Mouse (Mus musculus): ENCODE measurements around the gene Gfm2.

Gene Gfm2

DNA sequence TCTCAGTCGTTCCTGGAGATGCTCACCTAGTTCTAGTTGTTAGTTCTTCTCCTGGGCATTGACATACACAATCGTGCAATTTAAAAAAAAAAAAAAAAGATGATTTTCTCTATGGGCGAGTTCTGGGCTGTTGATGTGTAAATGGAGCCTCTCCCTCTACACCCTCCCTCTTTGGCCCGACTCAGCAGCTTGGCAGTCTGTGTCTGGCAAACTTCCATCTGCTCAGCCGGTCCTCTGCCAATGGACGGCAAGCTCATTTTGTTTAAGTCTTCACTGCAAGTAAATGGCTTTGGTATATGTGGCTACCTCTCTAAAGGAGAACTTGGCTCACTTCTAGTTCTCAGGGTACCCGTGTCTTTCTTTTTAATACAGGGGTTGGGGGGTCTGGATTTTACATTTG lies 55.7 kb downstream of the Gfm2 start:
- DNase-seq, result peak; percentile 75

DNA sequence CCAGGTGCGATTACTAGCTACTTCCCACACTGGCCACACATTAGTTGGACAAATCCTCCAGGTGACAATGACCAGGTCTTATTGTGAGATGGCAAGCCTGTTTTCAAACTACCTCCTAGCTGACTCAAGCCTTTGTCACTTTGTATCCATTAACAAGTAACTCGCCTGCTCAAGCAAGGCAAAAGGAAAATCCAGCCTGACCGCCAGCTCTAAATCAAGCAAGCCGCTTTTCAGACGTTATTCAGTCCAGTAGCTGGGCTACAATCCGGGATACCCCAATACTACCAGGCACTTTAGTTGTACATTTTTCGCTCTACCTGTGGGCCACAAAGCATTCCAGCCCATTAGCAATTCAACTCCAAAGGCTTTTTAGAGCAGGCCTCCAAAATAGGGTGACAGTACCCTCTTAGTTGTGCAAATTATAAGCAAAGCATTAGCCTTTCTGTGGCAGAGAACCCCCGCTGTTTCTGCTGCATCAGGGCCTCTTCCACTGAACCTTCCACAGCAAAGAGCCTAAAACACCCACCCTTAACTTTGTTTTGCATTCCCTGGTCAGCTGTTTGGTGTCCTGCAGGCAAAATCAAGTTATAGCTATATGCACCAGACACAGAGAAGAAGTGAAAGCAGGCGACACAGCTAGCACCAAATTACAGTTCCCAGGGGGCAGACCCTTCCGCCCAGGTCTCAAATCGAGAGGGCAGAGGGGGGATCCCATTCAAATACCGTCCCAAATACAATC lies 58.6 kb downstream of the Gfm2 start:
- no peak for DNase-seq

DNA sequence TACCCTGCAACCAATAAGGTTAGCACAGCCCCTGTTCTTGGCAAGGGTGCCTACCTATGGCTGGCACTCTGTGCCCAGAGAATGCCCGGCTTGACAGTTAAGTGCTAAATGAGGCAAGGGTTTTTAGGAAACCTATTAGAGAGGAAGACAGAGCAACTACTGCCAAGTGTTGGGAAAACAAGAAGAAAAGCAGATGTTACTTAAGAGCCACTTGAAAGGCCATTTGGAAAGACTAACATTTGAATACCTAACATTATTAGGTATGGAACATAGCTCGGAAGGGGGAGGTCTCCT lies 59.1 kb downstream of the Gfm2 start:
- no peak for DNase-seq

DNA sequence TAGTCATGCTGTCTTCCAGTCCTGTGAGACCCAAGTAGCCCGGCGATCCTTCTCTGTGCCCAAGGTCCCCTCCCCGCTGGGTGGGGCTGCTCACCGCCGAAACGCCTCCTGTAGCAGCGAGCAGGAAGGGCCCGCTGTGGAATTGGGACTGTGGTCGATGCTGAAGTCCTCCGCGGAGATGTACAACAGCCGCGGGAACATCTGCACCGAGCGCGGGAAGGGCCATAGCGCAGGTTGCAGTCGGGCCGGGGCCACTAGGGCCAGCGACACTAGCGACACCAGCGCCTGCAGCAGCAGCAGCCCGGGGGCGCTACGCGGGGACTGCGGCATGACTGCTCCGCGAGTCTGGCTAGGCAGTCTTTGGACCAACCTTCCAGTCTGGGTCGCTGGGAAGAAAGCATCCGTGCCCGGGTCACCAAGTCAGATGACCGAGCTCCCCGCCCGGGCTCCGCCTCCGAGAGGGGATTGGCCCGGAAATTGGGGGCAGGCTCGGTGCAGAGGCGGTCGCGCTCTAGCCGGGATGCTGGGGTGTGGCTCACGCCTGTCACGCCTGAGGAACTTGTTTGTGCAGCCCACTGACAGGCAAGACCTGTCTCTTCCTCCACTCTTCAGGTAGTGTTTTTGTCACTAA lies 60.3 kb downstream of the Gfm2 start, which contains the start of gene Hexb:
Gene Hexb (minus strand): TSS at position 426 of the 631 bp plus-strand sequence.
- DNase-seq, result peak; percentile 86

DNA sequence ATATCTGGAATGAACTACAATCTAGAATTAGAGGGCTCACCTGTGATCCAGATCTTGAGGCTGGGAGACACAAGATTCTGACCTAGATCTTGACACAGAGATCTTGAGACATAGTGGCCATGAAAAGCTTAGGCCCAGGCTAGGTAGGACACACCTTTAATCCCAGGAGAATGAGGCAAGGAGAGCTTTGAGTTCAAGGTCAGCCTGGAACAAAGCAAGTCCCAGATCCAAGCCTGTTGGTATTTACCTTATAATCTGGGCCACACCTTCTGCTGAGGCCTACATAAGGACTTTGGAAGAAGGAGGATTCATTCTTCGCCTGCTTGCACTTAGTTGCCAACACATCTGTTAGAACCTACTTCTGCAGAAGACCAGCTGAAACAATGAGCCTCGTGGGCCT lies 61.4 kb downstream of the Gfm2 start:
- DNase-seq, result no peak

DNA sequence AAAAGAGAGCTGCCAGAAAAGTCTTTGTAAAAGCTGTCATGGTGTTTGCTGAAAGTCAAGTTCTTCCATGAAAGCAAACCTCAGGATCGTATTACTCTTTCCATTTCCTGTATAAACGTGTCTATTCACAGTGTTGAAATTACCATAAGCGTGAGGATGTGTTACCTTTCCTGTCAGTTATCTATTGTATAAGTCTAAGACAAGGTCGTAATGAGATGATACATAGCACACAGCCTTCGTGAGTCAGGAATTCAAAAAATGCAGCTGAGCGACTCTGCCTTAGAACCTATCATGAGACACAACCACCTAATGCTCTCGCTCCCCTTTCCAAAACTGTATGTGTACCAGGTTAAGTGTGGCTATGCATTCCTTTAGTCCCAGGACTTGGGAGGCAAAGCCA lies 63.3 kb downstream of the Gfm2 start:
- no peak for DNase-seq

DNA sequence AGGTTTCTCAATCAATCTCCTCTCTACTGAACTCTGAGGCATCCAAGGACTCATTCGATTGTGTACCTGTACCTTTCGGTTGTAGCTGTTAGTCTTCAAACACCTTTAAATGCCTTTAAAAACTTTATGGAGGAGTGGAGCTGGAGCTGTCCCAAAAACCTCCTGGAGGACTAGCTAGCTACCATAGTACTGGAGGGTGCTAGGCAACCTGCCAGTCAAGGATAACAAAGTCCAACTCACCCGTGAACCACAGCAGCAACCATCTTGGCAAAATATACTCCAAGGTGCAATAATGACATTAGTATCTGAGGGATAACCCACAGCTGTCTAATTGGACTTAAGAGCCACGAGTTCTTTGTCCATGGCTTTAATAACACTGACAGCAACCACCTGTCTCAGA lies 64.2 kb downstream of the Gfm2 start:
- no peak for DNase-seq

DNA sequence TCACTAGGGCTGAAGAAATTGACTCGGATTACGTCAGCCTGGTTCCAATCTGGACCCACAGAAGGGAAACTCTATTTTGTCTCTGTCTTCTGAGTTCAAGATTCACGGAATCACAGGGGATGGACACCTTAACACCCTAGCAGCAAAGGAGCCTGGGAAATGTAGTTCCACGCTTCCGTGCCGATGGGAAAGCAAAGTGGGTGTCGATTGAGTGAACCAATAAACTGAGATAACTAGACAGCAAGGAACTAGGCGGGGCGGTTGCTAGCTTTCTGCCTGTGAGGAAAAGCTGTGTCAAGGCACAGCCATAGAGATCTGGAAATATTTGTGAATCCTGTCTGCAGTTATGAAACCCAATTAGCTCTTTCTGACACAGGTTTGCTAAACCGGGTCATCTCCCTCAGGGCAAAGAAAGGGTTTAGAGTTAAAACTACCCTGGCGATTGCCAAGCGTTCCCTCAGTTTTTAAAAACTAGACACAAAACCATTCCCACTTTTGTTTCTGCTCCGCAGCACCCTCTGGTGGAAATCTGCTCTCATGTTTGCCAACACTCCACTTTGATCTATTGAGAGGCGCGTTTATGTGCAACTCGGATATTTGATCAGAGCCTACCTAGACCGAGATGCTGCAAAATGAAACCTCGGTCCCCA lies 67.4 kb downstream of the Gfm2 start:
- peak; percentile 76 for DNase-seq

DNA sequence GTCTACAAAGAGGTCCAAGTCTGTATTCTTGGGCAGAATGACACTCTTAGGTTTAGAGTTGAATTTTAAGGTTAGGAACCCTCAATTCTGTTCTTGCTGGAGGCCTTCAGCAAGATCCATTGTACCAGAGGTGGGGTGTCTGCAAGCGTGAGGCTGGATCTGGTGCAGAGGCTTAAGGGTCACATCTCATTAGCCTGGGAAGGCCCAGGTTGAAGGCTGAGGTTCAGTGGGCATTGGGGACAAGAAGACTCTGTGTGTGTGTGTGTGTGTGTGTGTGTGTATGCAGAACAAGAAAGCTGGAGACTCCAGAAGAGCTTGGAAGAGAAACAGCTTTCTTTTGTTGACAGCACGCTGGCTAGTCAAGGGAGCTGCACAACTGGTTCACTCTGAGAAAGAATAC lies 68.3 kb downstream of the Gfm2 start:
- no peak for DNase-seq

DNA sequence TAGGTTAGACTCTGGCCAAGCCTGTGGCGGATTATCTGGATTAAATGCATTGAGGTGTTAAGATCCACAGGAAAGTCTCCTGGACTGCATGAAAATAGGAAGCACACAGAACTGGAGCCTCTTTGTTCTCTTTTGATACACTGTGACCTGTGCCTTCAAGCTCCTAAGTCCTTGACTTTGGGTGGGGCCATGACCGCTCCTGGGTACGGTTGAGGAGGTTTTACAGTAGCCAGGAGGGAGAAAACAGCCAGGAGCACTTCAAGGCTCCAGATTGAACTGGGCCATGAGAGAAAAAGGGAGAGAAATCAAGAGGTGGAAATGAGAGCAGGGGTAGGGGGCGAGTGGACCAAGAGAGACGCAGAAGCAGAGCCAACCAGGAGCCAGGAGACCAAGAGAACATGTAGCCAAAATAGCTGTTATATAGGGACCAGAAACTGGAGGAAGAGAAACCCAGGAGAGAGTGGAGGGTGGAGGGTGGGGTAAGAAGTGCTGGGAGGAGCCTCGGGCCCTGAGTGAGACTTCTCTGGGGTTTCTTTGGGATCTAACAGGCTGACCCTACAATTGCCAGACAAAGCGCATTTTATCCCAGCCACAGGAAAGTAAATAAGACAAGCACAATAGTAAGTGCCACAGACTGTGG lies 69.9 kb downstream of the Gfm2 start:
- no peak for DNase-seq

DNA sequence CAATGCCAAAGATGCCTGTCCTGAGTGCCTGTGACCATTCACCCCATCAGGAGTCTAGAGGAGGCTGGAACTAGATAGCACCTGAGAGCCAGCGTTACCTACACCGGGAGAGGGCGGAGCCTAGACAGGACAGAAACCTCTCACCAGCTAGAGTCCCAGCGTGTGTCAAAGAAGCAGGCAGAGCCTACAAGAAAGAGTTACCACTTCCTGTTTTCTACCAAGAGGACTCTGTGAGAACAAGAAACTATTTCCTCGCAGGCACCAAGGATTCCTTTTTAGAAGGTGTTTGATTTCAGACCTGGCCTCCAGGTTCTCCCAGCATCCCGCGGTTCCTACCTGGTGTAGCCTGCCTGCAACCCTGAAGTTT lies 70.4 kb downstream of the Gfm2 start:
- DNase-seq, result no peak

DNA sequence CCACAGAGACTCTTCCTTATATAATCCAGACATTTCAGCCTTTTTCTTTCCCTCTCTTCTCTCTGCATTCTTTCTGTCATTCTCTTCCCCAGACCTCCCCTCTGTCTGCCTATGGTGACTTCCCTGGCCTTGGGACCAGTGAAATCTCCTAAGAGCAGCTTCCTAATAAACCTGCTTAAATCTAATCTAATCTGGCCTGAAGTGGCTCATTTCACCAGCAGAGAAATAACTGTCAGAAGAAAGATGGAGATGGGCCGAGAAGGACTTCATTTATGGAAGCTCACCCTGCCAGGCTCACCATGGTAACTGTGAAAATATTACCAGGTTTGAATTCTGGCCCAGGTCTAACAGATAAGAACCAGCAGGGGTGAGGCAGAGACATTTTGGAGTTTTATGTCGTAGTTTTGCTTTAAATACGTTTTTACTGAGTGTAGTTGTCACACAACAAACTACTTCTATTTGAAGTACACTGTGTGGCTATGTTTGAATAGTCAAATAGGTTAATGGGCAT lies 70.8 kb downstream of the Gfm2 start:
- no peak for DNase-seq

DNA sequence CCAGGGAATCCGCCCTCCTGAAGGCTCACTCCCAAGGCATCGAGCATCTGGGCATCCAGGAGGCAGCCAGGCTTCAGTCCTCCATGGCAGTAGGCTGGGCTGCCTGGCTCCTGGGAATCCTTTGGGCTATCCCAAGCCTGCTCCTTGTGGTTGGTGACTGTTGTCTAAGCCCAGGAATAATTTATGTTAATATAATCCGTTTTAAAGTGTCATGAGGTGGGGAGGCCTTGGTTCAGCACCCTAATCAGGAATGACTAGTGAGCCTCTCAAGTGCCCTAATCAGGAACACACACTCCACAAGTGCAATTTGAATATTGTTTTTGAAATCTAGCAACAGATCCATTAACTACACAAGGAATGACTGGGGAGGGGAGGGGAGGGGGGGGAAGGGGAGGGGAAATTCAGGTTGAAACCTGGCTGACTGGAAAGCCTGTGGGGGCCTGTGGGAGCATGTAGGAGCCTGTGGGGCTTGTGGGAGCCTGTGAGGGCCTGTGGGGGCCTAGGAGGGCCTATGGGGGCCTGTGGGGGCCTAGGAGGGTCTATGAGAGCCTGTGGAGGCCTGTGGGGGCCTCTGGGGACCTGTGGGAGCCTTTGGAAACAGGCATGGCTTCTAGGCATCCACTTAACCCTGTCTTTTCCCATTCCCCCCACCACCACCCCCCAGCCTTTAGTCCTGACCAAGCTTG lies 77.0 kb downstream of the Gfm2 start:
- no peak for DNase-seq

DNA sequence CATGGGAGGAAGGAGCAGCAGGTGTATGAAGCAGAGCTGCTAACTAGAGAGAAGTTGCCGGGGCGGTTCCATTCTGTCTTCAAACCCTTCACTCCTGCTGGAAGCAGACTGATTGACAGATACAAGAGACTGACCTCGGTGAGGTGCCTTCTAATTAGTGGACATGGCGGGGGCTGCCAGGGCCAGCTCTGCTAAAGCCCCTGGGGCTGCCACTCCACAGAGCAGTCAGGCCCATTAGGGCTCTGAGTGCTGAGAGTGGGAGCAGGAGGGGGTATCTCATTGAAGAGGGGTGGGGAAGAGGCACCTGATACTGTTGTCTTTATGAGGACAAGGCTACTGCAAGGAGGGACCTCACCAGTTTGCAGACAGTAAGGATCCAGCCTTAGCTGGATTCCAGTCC lies 77.8 kb downstream of the Gfm2 start:
- DNase-seq, result no peak

DNA sequence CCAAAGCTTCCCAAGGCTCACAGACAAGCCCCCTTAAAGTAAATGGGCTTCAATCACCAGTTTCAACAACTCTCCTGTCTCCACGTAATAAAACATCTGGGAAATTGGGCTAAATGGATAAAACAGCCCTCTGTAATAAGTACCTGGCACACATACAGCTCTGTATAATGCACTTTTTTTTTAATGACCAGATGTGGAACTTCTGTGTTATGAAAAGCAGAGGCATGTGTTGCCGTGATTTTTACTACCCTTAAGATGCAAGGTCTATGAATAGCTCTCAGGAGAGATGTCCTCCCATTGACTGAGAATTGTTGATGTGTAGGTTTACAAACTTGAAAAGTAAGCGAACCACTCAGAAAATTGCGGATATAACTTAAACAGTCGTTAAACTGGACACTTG lies 78.5 kb downstream of the Gfm2 start:
- no peak for DNase-seq

DNA sequence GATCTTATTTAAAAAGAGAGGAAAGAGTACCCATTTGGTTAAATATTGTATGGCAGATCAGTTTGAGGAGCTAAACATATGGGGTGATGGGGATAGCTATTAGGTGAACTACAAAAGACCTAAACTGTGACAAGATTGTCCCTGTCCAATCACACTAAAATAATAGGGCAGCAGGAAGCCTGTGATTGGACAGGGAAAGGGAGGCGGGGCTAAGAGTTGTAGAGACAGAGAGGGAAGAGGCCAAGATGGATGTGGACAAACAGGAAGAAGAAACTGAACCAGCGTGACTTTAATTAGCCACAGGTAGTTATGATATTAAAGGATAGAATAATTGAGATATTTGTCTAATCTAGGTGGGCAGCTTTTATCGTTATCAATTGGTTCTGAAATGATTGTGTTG lies 82.3 kb downstream of the Gfm2 start:
- DNase-seq, result no peak

DNA sequence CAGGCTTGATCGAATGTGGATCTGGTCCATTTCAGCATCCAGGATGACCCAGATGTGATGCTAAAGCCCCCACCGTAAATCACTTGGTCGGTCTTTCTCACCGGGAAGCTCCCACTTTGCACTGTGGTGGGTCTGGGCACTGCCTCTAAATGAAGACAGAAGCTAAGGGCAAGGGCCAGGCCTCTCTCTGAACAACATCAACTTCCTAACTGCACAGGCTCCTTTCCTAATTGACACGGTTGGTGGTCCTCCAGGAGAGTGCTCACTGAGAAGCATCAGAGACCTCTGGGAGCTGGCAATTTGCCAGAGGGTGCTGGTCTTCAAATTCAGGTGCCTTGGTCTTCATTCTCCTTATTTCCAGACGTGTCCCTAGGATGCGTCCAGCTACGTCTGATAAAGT lies 86.1 kb downstream of the Gfm2 start:
- DNase-seq, result no peak

DNA sequence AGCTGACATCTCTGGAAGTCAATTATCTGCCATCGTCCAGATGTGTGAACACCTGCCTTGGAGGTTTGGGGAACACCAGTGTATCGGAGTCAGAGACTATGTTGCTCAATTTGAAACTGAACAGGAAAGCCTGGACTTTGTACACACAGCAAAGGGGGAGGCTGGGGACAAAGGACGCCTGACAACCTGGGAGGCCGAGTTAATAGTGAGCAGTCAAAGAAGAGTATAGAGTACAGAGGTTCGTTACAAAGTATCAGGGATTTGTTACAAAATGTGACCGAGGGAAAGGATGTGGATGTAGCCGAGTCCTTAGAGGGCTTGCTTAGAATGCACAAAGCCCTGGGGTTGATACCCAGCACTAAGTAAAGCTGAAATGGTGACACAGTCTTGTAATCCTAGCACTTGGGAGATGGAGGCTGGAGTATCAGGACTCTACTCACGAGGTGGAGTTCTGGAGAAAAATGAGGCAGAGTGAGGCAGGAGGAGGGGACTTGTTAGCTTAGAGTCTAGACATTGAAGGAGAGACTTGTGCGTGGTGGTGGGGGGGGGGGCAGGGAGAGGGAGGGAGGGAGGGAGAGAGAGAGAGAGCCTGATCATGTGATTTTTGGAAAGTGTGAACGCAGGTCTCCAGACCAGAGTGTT lies 86.7 kb downstream of the Gfm2 start:
- no peak for DNase-seq

DNA sequence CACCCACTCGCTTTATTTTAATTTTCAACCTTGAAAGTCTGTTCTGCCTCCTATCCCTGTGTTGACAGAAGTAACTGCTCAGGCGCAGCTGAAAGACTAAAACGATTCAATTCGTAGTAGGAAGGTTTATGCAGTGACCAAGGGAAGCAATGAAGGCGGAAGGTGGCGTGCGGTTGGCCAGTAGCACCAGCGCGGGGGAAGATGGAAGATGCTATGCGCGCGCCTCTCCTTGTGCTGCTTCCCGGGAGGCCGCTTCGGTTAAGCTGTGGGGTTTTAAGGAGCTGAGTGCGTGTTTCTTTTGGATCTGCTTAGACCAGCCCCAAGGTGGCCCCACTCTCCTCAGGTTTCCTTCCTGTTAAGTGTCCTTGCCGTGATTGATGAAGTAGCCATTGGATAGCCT lies 87.4 kb downstream of the Gfm2 start:
- DNase-seq, result no peak

DNA sequence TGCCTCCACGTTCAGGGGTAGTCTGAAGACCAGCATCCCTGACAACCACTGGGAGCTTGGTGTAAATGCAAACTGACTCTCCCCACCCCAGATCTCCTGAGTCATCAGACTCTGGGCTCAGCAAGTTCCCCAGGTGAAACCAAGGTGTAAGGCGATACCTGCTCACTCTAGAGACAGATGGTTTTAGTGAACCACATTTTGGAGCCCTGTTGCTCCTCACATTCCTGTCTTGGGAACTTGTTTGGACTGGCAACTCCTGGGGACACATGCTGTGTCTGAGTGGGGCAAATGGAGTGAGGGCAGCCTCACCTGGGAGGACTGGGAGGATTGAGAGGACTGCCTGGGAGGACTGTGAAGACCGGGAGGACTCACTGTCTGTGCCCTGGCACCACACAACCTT lies 90.1 kb downstream of the Gfm2 start:
- no peak for DNase-seq

DNA sequence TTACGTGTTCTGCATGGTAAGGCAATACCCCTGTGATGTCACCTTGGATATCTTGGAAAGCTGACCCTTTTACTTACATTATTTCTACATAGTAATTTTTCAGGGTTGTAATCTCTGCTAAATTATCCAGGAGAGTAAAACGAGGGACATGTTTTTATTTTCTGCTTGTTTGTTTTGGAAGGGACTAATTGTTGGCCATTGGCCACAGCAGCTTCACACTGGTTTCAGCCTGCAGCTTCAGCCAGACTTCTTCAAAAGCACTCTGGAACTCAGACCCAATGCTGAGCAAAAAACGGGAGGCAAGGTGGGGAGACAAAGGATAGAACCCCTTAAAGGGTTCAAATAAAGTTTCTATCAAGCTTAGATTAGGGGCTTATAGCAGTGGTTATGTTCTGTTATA lies 92.4 kb downstream of the Gfm2 start:
- DNase-seq, result no peak
